Mouse (Mus musculus): ENCODE results near the gene Coq2.

GRCm38 (mm10) chr5:100635908-100636307, 39.0 kb downstream of the Coq2 start:
- TF ChIP-seq CTCF (IDR thresholded peaks at IDR 0.05; ENCODE audit: insufficient read depth, low read depth, low read length) = no peak
- TF ChIP-seq POLR2A (IDR thresholded peaks at IDR 0.05; ENCODE audit: insufficient read depth, low read depth, low read length) = no peak
